Mouse (Mus musculus): ENCODE results near the gene Igsf8. TPM values are rescaled to one million over a fixed set of nuclear protein-coding genes. Genes with fewer than 3 reads are reported as not detected.
"Not testable (repeated sequence)": the region's sequence is repeated elsewhere in the genome, so short reads cannot be mapped to it uniquely, and the experiment has no call there.

Gene Igsf8
- polyA plus RNA-seq, 1 experiment from 2014 or later: 142 TPM

GRCm38 (mm10) chr1:172221297-172222063 lies 40.0 kb upstream of the Igsf8 start:
- H3K36me3 ChIP-seq (ENCODE audit: control insufficient read depth, insufficient read depth, low read length): no peaks in the 10 kb centered on the region
- H3K4me1 ChIP-seq (ENCODE audit: control insufficient read depth, insufficient read depth, low read length): peaks cover 12% of the 10 kb centered on the region
- WGBS: 37% methylated on average over 11 of the region's 11 CpGs
- H3K9me3 ChIP-seq (ENCODE audit: control insufficient read depth, low read length): no peaks in the 10 kb centered on the region
- H3K4me3 ChIP-seq (ENCODE audit: low read depth, low read length): no peak overlapping the region
- DNase-seq (ENCODE audit: low spot score) (peak; percentile 48), ATAC-seq (ENCODE audit: insufficient read depth, low FRiP score, low TSS enrichment) (no peak)
- H3K4me2 ChIP-seq (ENCODE audit: low read depth): no peak overlapping the region
- H3K27ac ChIP-seq (ENCODE audit: low read depth, low read length): peak overlapping the region; percentile 63; the same call in 1 of the 2 replicates
- H3K9ac ChIP-seq (ENCODE audit: low read length): 0 out of 2 replicates have a peak overlapping the region, but pooled peaks have one; percentile 10
- no peaks in the 10 kb centered on the region for H3K27me3 ChIP-seq (ENCODE audit: control insufficient read depth, insufficient read depth, low read length)

- no peak overlapping the region for H3K9ac ChIP-seq (ENCODE audit: low read length)
- H3K4me2 ChIP-seq (ENCODE audit: low read depth): no peak overlapping the region
- no peaks in the 10 kb centered on the region for H3K27me3 ChIP-seq (ENCODE audit: control insufficient read depth, insufficient read depth, low read length)
- H3K36me3 ChIP-seq (ENCODE audit: control insufficient read depth, insufficient read depth, low read length): no peaks in the 10 kb centered on the region
- 89% methylated on average over 2 of the region's 2 CpGs for WGBS
- no peak overlapping the region for H3K27ac ChIP-seq (ENCODE audit: low read depth, low read length)
- DNase-seq (ENCODE audit: low spot score): no peak
- no peak overlapping the region for H3K4me3 ChIP-seq (ENCODE audit: low read depth, low read length)
- no peaks in the 10 kb centered on the region for H3K4me1 ChIP-seq (ENCODE audit: control insufficient read depth, insufficient read depth, low read length)
- no peak for ATAC-seq (ENCODE audit: insufficient read depth, low FRiP score, low TSS enrichment)
- H3K9me3 ChIP-seq (ENCODE audit: control insufficient read depth, low read length): no peaks in the 10 kb centered on the region
Measured at GRCm38 (mm10) chr1:172228209-172228608, 33.2 kb upstream of the Igsf8 start.

- no peaks in the 10 kb centered on the region for H3K4me1 ChIP-seq (ENCODE audit: control insufficient read depth, insufficient read depth, low read length)
- H3K9ac ChIP-seq (ENCODE audit: low read length): no peak overlapping the region
- no peak overlapping the region for H3K4me2 ChIP-seq (ENCODE audit: low read depth)
- H3K27ac ChIP-seq (ENCODE audit: low read depth, low read length): no peak overlapping the region
- WGBS: 94% methylated on average over 1 of the region's 1 CpGs
- no peak for ATAC-seq (ENCODE audit: insufficient read depth, low FRiP score, low TSS enrichment)
- no peak for DNase-seq (ENCODE audit: low spot score)
- no peaks in the 10 kb centered on the region for H3K9me3 ChIP-seq (ENCODE audit: control insufficient read depth, low read length)
- no peaks in the 10 kb centered on the region for H3K36me3 ChIP-seq (ENCODE audit: control insufficient read depth, insufficient read depth, low read length)
- H3K4me3 ChIP-seq (ENCODE audit: low read depth, low read length): no peak overlapping the region
- no peaks in the 10 kb centered on the region for H3K27me3 ChIP-seq (ENCODE audit: control insufficient read depth, insufficient read depth, low read length)
Measured at GRCm38 (mm10) chr1:172229215-172229614, 32.2 kb upstream of the Igsf8 start.

- no peak overlapping the region for H3K27ac ChIP-seq (ENCODE audit: low read depth, low read length)
- no peaks in the 10 kb centered on the region for H3K36me3 ChIP-seq (ENCODE audit: control insufficient read depth, insufficient read depth, low read length)
- ATAC-seq (ENCODE audit: insufficient read depth, low FRiP score, low TSS enrichment) (peak; percentile 52; the same call in 1 of the 2 replicates), DNase-seq (ENCODE audit: low spot score) (peak; percentile 41)
- H3K9ac ChIP-seq (ENCODE audit: low read length): no peak overlapping the region
- no peak overlapping the region for H3K4me3 ChIP-seq (ENCODE audit: low read depth, low read length)
- H3K4me2 ChIP-seq (ENCODE audit: low read depth): no peak overlapping the region
- no peaks in the 10 kb centered on the region for H3K9me3 ChIP-seq (ENCODE audit: control insufficient read depth, low read length)
- H3K27me3 ChIP-seq (ENCODE audit: control insufficient read depth, insufficient read depth, low read length): peaks cover 6% of the 10 kb centered on the region; the same call in 1 of the 2 replicates
- peaks cover 6% of the 10 kb centered on the region; the same call in 1 of the 2 replicates for H3K4me1 ChIP-seq (ENCODE audit: control insufficient read depth, insufficient read depth, low read length)
- WGBS: 32% methylated on average over 6 of the region's 6 CpGs
Measured at GRCm38 (mm10) chr1:172240945-172241708, 20.3 kb upstream of the Igsf8 start.

- DNase-seq (ENCODE audit: low spot score) (peak; percentile 38), ATAC-seq (ENCODE audit: insufficient read depth, low FRiP score, low TSS enrichment) (0 out of 2 replicates have a peak, but pooled peaks have one; percentile 43)
- Histone ChIP-seq H3K9me3 (ENCODE audit: control insufficient read depth, low read length) (no peaks in the 10 kb centered on the region), H3K4me3 (ENCODE audit: low read depth, low read length) (no peak overlapping the region), H3K27me3 (ENCODE audit: control insufficient read depth, insufficient read depth, low read length) (peaks cover 6% of the 10 kb centered on the region; the same call in 1 of the 2 replicates), H3K27ac (ENCODE audit: low read depth, low read length) (no peak overlapping the region), H3K4me1 (ENCODE audit: control insufficient read depth, insufficient read depth, low read length) (peaks cover 6% of the 10 kb centered on the region; the same call in 1 of the 2 replicates), H3K36me3 (ENCODE audit: control insufficient read depth, insufficient read depth, low read length) (no peaks in the 10 kb centered on the region), H3K4me2 (ENCODE audit: low read depth) (no peak overlapping the region), H3K9ac (ENCODE audit: low read length) (no peak overlapping the region)
- 42% methylated on average over 2 of the region's 2 CpGs for WGBS
Measured at GRCm38 (mm10) chr1:172242401-172242800, 19.0 kb upstream of the Igsf8 start.

- H3K4me1 ChIP-seq (ENCODE audit: control insufficient read depth, insufficient read depth, low read length): peaks cover 6% of the 10 kb centered on the region; the same call in 1 of the 2 replicates
- 31% methylated on average over 16 of the region's 16 CpGs for WGBS
- no peak for DNase-seq (ENCODE audit: low spot score)
Measured at GRCm38 (mm10) chr1:172243547-172244205, 17.8 kb upstream of the Igsf8 start.

GRCm38 (mm10) chr1:172244645-172245044 lies 16.8 kb upstream of the Igsf8 start:
- not testable (repeated sequence) for H3K27ac ChIP-seq (ENCODE audit: low read depth, low read length); DNase-seq (ENCODE audit: low spot score); H3K4me2 ChIP-seq (ENCODE audit: low read depth); H3K4me3 ChIP-seq (ENCODE audit: low read depth, low read length); H3K9ac ChIP-seq (ENCODE audit: low read length); H3K4me1 ChIP-seq (ENCODE audit: control insufficient read depth, insufficient read depth, low read length); ATAC-seq (ENCODE audit: insufficient read depth, low FRiP score, low TSS enrichment); H3K36me3 ChIP-seq (ENCODE audit: control insufficient read depth, insufficient read depth, low read length); H3K9me3 ChIP-seq (ENCODE audit: control insufficient read depth, low read length); H3K27me3 ChIP-seq (ENCODE audit: control insufficient read depth, insufficient read depth, low read length)
- 38% methylated on average over 23 of the region's 23 CpGs for WGBS

More at GRCm38 (mm10) chr1:172243547-172244205, 17.8 kb upstream of the Igsf8 start:
- Histone ChIP-seq H3K9me3 (ENCODE audit: control insufficient read depth, low read length) (no peaks in the 10 kb centered on the region), H3K27ac (ENCODE audit: low read depth, low read length) (no peak overlapping the region), H3K4me3 (ENCODE audit: low read depth, low read length) (no peak overlapping the region), H3K36me3 (ENCODE audit: control insufficient read depth, insufficient read depth, low read length) (no peaks in the 10 kb centered on the region), H3K9ac (ENCODE audit: low read length) (no peak overlapping the region), H3K4me2 (ENCODE audit: low read depth) (peak overlapping the region; percentile 7; the same call in 1 of the 2 replicates), H3K27me3 (ENCODE audit: control insufficient read depth, insufficient read depth, low read length) (peaks cover 6% of the 10 kb centered on the region; the same call in 1 of the 2 replicates)
- no peak for ATAC-seq (ENCODE audit: insufficient read depth, low FRiP score, low TSS enrichment)

- Histone ChIP-seq H3K4me1 (ENCODE audit: control insufficient read depth, insufficient read depth, low read length) (peaks cover 2% of the 10 kb centered on the region; the same call in 1 of the 2 replicates), H3K9me3 (ENCODE audit: control insufficient read depth, low read length) (no peaks in the 10 kb centered on the region), H3K27ac (ENCODE audit: low read depth, low read length) (no peak overlapping the region), H3K9ac (ENCODE audit: low read length) (no peak overlapping the region), H3K4me2 (ENCODE audit: low read depth) (no peak overlapping the region), H3K27me3 (ENCODE audit: control insufficient read depth, insufficient read depth, low read length) (peaks cover 6% of the 10 kb centered on the region; the same call in 1 of the 2 replicates), H3K4me3 (ENCODE audit: low read depth, low read length) (no peak overlapping the region), H3K36me3 (ENCODE audit: control insufficient read depth, insufficient read depth, low read length) (no peaks in the 10 kb centered on the region)
- ATAC-seq (ENCODE audit: insufficient read depth, low FRiP score, low TSS enrichment): no peak
- no peak for DNase-seq (ENCODE audit: low spot score)
- WGBS: 66% methylated on average over 4 of the region's 4 CpGs
Measured at GRCm38 (mm10) chr1:172247216-172247615, 14.2 kb upstream of the Igsf8 start.
